Mouse (Mus musculus) intestine, embryonic 15.5 days (tissue): ENCODE results near the gene Adck2. TPM values are rescaled to one million over a fixed set of nuclear protein-coding genes. Genes with fewer than 3 reads are reported as not detected.

Source experiments
- ATAC-seq: fragments of 200-750 bp; cut with Nextera tagmentation; 2 replicates; pipeline ENCODE4 v1.8.0; 2017; ENCODE audit warnings: moderate TSS enrichment, moderate library complexity
- H3K27ac ChIP-seq: fragments of 300-500 bp; sonication (generic); 2 replicates; pipeline ENCODE4 v1.5.1; 2015; ENCODE audit warnings: mild to moderate bottlenecking, inconsistent platforms
- H3K27me3 ChIP-seq: fragments of 300-500 bp; sonication (generic); replicated peaks from 2 replicates; pipeline ENCODE4 v1.6.1; 2015; ENCODE audit warnings: inconsistent platforms
- H3K36me3 ChIP-seq: fragments of 300-500 bp; sonication (generic); 2 replicates; pipeline ENCODE4 v1.6.1; 2015; ENCODE audit warnings: inconsistent platforms
- H3K4me1 ChIP-seq: fragments of 300-500 bp; sonication (generic); replicated peaks from 2 replicates; pipeline ENCODE4 v1.6.1; 2015; ENCODE audit warnings: inconsistent platforms
- H3K4me2 ChIP-seq: fragments of 300-500 bp; sonication (generic); replicated peaks from 2 replicates; pipeline ENCODE4 v1.6.1; 2015; ENCODE audit warnings: mild to moderate bottlenecking, inconsistent platforms
- H3K4me3 ChIP-seq: fragments of 300-500 bp; sonication (generic); replicated peaks from 2 replicates; pipeline ENCODE4 v1.5.1; 2015; ENCODE audit warnings: inconsistent platforms
- H3K9ac ChIP-seq: fragments of 300-500 bp; sonication (generic); 2 replicates; pipeline ENCODE4 v1.6.1; 2015; ENCODE audit warnings: inconsistent platforms
- H3K9me3 ChIP-seq: fragments of 300-500 bp; sonication (generic); 2 replicates; pipeline ENCODE4 v1.6.1; 2016; ENCODE audit warnings: inconsistent platforms
- WGBS: fragments of 180-500 bp; shearing (Covaris S2); methylation state at CpG from one replicate; pipeline ENCODE4 v1.1.7; 2015; 5-methylcytosine and 5-hydroxymethylcytosine counted together
- polyA plus RNA-seq: library from polyadenylated mRNA; unstranded; fragments of >200 nt; fragmentation: Nextera tagmentation; extraction: Ambion mirVana; gene quantifications from 2 replicates; pipeline ENCODE4 v1.2.1, GENCODE M21; 2015

The Adck2 gene
- polyA plus RNA-seq, 1 experiment from 2014 or later = 29.1 TPM

DNA sequence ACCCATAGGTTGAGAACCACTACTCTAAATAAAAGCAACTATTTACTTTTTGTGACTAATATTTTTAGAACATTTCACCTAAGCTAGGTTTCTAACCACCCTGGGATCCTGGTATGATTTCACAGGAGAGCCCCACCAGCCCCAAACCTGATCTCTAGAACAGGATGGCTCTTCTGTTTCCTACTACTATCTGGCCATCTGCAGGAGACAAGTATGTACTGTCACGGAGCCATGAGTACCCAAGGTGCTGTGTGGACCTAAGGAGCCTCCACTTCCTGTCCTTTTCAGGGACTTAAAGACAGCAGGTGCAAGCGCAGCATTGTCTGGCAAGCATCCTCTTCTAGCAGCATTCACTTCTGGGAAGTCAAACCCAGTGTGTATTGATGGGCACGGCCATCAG is 28.2 kb downstream of the Adck2 start:
- no peak overlapping the region for H3K27ac ChIP-seq
- no peaks in the 10 kb centered on the region for H3K27me3 ChIP-seq
- H3K9ac ChIP-seq = no peak overlapping the region
- no peak overlapping the region for H3K4me2 ChIP-seq
- no peak for ATAC-seq
- no peaks in the 10 kb centered on the region for H3K9me3 ChIP-seq
- 82% methylated on average over 3 of the region's 3 CpGs for WGBS
- H3K36me3 ChIP-seq = peaks cover 18% of the 10 kb centered on the region
- H3K4me1 ChIP-seq = 0 out of 2 replicates have a peak, but pooled peaks cover under 1% of the 10 kb centered on the region
- H3K4me3 ChIP-seq = no peak overlapping the region

GRCm38 (mm10) chr6:39604565-39604964 is 30.9 kb downstream of the Adck2 start:
- Histone ChIP-seq H3K27ac (no peak overlapping the region), H3K4me1 (0 out of 2 replicates have a peak, but pooled peaks cover 3% of the 10 kb centered on the region), H3K36me3 (peaks cover 10% of the 10 kb centered on the region), H3K9ac (no peak overlapping the region), H3K4me2 (no peak overlapping the region), H3K9me3 (no peaks in the 10 kb centered on the region), H3K27me3 (no peaks in the 10 kb centered on the region), H3K4me3 (no peak overlapping the region)
- WGBS = 72% methylated on average over 5 of the region's 5 CpGs
- no peak for ATAC-seq

DNA sequence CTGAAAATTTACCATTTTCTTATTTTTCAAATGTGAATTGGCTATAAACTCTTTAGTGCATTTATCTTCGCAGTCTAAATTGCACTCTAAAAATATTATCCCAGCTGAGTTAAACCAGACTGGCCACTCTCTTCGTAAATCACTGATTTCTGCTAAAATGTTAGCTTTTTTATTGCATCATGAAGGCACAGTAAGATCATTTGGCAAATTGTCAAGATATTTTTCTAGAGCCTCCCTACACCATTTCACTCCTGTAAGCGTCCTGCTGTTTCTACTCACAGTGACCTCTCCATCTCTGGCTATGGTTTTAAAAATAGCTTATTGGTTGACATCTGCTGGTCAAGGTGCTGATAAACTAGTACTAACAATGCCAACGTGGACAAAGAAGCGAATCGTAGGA is 32.4 kb downstream of the Adck2 start:
- 0 out of 2 replicates have a peak, but pooled peaks cover 3% of the 10 kb centered on the region for H3K4me1 ChIP-seq
- no peak overlapping the region for H3K4me2 ChIP-seq
- H3K9ac ChIP-seq = no peak overlapping the region
- no peak overlapping the region for H3K4me3 ChIP-seq
- H3K36me3 ChIP-seq = no peaks in the 10 kb centered on the region
- no peaks in the 10 kb centered on the region for H3K27me3 ChIP-seq
- H3K9me3 ChIP-seq = no peaks in the 10 kb centered on the region
- 62% methylated on average over 6 of the region's 6 CpGs for WGBS
- no peak overlapping the region for H3K27ac ChIP-seq
- no peak for ATAC-seq

GRCm38 (mm10) chr6:39606862-39607261 is 33.2 kb downstream of the Adck2 start:
- Histone ChIP-seq H3K9me3 (no peaks in the 10 kb centered on the region), H3K9ac (no peak overlapping the region), H3K27ac (no peak overlapping the region), H3K4me2 (no peak overlapping the region), H3K27me3 (no peaks in the 10 kb centered on the region), H3K36me3 (no peaks in the 10 kb centered on the region), H3K4me1 (0 out of 2 replicates have a peak, but pooled peaks cover 3% of the 10 kb centered on the region), H3K4me3 (no peak overlapping the region)
- WGBS = 54% methylated on average over 3 of the region's 3 CpGs
- ATAC-seq = no peak; the same call in 1 of the 2 replicates

DNA sequence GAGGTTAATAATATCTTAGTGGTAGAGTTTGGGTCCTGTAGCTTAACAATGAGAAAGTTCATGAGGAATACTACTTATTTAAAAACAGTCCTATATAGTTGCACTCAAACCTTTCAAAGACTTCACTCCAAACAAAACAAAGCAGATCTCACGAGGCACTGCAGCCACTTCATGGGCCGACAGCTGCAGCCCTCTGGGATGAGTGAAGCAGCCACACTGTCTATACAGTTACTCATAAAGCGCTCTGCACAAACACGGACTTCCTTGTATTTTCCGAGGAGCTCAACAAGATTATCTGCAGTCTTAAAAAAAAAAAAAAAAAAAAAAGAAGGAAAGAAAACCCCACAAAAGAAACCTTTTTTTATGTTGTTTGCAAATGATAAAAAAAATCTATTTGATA is 33.7 kb downstream of the Adck2 start:
- Histone ChIP-seq H3K4me2 (no peak overlapping the region), H3K27me3 (no peaks in the 10 kb centered on the region), H3K4me1 (0 out of 2 replicates have a peak, but pooled peaks cover 3% of the 10 kb centered on the region), H3K4me3 (no peak overlapping the region), H3K36me3 (no peaks in the 10 kb centered on the region), H3K9me3 (no peaks in the 10 kb centered on the region), H3K9ac (no peak overlapping the region), H3K27ac (no peak overlapping the region)
- peak; percentile 71; the same call in 1 of the 2 replicates for ATAC-seq
- 46% methylated on average over 5 of the region's 5 CpGs for WGBS

DNA sequence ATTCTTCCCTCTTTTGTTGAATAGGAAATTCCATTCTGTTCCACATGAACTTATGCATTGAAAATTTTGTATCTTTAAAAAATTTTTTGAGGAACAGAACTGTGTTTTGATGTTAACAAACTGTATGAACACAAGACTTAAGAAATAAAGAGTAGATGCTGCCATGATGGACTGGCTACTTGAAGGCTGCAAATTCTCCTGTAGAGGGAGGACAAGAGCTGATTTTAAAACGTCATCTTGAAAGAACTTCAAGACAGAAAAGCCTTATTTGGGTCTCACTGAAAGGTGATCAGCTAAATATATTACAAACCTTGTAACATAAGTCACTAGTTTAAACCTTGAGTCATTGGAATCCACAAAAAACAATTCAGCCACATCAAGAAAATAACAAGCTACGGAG is 36.5 kb downstream of the Adck2 start:
- H3K9me3 ChIP-seq = no peaks in the 10 kb centered on the region
- no peaks in the 10 kb centered on the region for H3K27me3 ChIP-seq
- WGBS = 78% methylated on average over 2 of the region's 2 CpGs
- no peak overlapping the region for H3K4me3 ChIP-seq
- 0 out of 2 replicates have a peak, but pooled peaks cover 3% of the 10 kb centered on the region for H3K4me1 ChIP-seq
- H3K36me3 ChIP-seq = 0 out of 2 replicates have a peak, but pooled peaks cover 1% of the 10 kb centered on the region
- H3K27ac ChIP-seq = no peak overlapping the region
- ATAC-seq = no peak
- H3K9ac ChIP-seq = no peak overlapping the region
- no peak overlapping the region for H3K4me2 ChIP-seq

- Histone ChIP-seq H3K9me3 (no peaks in the 10 kb centered on the region), H3K4me1 (0 out of 2 replicates have a peak, but pooled peaks cover 3% of the 10 kb centered on the region), H3K27me3 (no peaks in the 10 kb centered on the region), H3K36me3 (0 out of 2 replicates have a peak, but pooled peaks cover 3% of the 10 kb centered on the region), H3K27ac (no peak overlapping the region), H3K9ac (no peak overlapping the region), H3K4me3 (no peak overlapping the region), H3K4me2 (no peak overlapping the region)
- 86% methylated on average over 2 of the region's 2 CpGs for WGBS
- ATAC-seq = no peak
These were observed 37.6 kb downstream of the Adck2 start for GRCm38 (mm10) chr6:39611296-39611695.

Other genes starting within 250 kb of the Adck2 start
- 35.6 and 38.2 TPM in 2 replicates for gene Slc37a3, start 196.2 kb upstream of the Adck2 start, polyA plus RNA-seq
- 6.1 and 8.1 TPM in 2 replicates for gene Rab19, start 192.7 kb upstream of the Adck2 start, polyA plus RNA-seq
- gene Mkrn1, start 153.4 kb upstream of the Adck2 start, polyA plus RNA-seq = 59.3 and 64.8 TPM in 2 replicates
- 11.7 and 12.3 TPM in 2 replicates for gene Dennd2a, start 16.0 kb upstream of the Adck2 start, polyA plus RNA-seq
- gene Gm42420, start 11.9 kb downstream of the Adck2 start, polyA plus RNA-seq = 1.1 and 1.2 TPM in 2 replicates
- 378 and 432 TPM in 2 replicates for gene Ndufb2, start 18.7 kb downstream of the Adck2 start, polyA plus RNA-seq
- 12.0 and 13.2 TPM in 2 replicates for gene Braf, start 151.6 kb downstream of the Adck2 start, polyA plus RNA-seq
- gene Mrps33, start 237.1 kb downstream of the Adck2 start, polyA plus RNA-seq = 175 and 192 TPM in 2 replicates